Mouse (Mus musculus) ES-E14 (cell line): Measurements from ENCODE around the gene Ltbp1. TPM values are rescaled to one million over a fixed set of nuclear protein-coding genes. Genes with fewer than 3 reads are reported as not detected.

Experiments
- DNase-seq: peaks from one replicate; pipeline ENCODE4 v3.0.0-alpha.2; 2013; ENCODE audit warnings: low read depth, low spot score
- H3K27ac ChIP-seq: 2 replicates; pipeline ENCODE4 v1.5.1; 2012; ENCODE audit warnings: low read depth, mild to moderate bottlenecking, low read length, moderate library complexity, mixed read lengths; ENCODE audit not compliant: poor library complexity, insufficient read depth, severe bottlenecking
- H3K36me3 ChIP-seq: 2 replicates; pipeline ENCODE4 v1.6.1; 2012; ENCODE audit warnings: mild to moderate bottlenecking, low read length, moderate library complexity, mixed read lengths; ENCODE audit not compliant: control insufficient read depth, poor library complexity, insufficient read depth, severe bottlenecking
- H3K4me1 ChIP-seq, 2 experiments: fragments of 150-350 bp in 1 of 2; sonication (generic) in 1 of 2; 2 replicates each; pipeline ENCODE4 v1.6.1; 2012; ENCODE audit warnings: low read length in 2 of 2, mild to moderate bottlenecking in 1 of 2, mixed read lengths in 1 of 2; ENCODE audit not compliant: control insufficient read depth in 2 of 2, insufficient read depth in 2 of 2, poor library complexity in 1 of 2
- H3K4me3 ChIP-seq, 2 experiments: fragments of 150-350 bp in 1 of 2; sonication (generic) in 1 of 2; 2 replicates each; pipeline ENCODE4 v1.5.1; 2012; ENCODE audit warnings: low read length in 2 of 2, low read depth in 1 of 2, mild to moderate bottlenecking in 1 of 2, mixed read lengths in 1 of 2; ENCODE audit not compliant: insufficient read depth in 1 of 2, poor library complexity in 1 of 2, severe bottlenecking in 1 of 2
- H3K9ac ChIP-seq: 2 replicates; pipeline ENCODE4 v1.6.1; 2012; ENCODE audit warnings: low read depth, mild to moderate bottlenecking, low read length, mixed read lengths; ENCODE audit not compliant: poor library complexity, insufficient read depth, severe bottlenecking
- H3K9me3 ChIP-seq: fragments of 150-350 bp; sonication (generic); 2 replicates; pipeline ENCODE4 v1.6.1; 2012; ENCODE audit warnings: low read depth, mild to moderate bottlenecking, low read length; ENCODE audit not compliant: control insufficient read depth, insufficient read depth
- CHD2 ChIP-seq: IDR thresholded peaks from 2 replicates; pipeline ENCODE4 v1.6.1; 2014; ENCODE audit warnings: mild to moderate bottlenecking, low read depth, low read length, inconsistent platforms
- HCFC1 ChIP-seq: IDR thresholded peaks from 2 replicates; pipeline ENCODE4 v1.6.1; 2012; ENCODE audit warnings: low read length, inconsistent platforms, borderline replicate concordance; ENCODE audit not compliant: insufficient read depth
- MAFK ChIP-seq: IDR thresholded peaks from 2 replicates; pipeline ENCODE4 v1.6.1; 2014; ENCODE audit warnings: mild to moderate bottlenecking, low read depth, low read length, inconsistent platforms; ENCODE audit not compliant: insufficient read depth
- ZC3H11A ChIP-seq: IDR thresholded peaks from 2 replicates; pipeline ENCODE4 v1.6.1; 2012; ENCODE audit warnings: low read depth, mild to moderate bottlenecking, inconsistent platforms, low read length, borderline replicate concordance
- ZNF384 ChIP-seq: IDR thresholded peaks from 2 replicates; pipeline ENCODE4 v1.6.1; 2012; ENCODE audit warnings: low read depth, low read length, inconsistent platforms
- in situ Hi-C, 2 experiments: fragments of 600-800 bp; cut with MboI; formaldehyde crosslinking; loops; one replicate each; pipeline ENCODE4 v1.15.1; 2025; ENCODE audit warnings: low sequenced_read_pairs in 2 of 2, inconsistent platforms in 1 of 2; ENCODE audit not compliant: unreplicated experiment in 2 of 2
- total RNA-seq: library from RNA; depleted of rRNA; stranded (reverse); fragments of 300-350 nt; gene quantifications from 2 replicates; pipeline ENCODE4 v1.2.3, GENCODE M21; 2012

The Ltbp1 gene
- total RNA-seq, 1 experiment = 25.2 TPM

DNA sequence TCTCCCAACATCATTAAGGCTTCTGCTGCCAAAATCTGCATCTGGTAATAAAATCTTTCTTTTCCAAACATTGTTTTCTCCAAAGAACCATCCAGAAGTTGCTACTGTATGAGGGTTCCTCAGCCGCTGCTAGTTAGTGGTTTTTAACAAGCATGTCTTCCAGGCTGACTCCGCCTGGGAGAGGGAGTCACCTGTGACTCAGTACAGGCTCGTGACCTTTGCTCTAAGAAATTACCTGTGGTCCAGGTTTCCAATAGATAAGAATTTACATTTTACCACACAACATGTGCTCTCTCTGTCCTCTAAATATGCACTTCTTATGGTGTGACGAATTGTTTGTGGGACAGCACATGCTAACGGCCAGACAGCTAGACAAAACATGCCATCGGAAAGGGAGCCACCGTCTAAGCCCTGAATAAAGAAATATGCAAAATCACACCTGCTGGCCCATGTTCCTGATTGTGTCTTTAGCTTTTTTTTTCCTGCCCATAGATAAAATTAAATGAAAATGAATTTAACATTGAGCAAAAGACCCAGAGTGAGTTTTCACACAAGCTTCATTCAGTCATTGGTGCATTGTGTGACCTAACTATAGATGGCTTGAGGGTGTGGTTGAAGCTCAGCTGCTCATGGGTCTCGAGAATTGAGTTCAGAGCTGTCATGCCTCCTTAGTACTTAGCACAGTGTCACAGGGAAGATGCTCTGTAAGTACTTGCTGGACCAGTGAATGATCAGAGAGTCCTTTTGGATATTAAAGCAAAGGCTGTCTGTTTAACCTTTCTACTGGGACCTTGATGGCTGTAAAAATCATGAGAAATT lies 29.0 kb upstream of the Ltbp1 start:
- no peak overlapping the region for H3K9ac ChIP-seq
- H3K9me3 ChIP-seq = no peaks in the 10 kb centered on the region
- no peaks in the 10 kb centered on the region for H3K4me1 ChIP-seq
- TF ChIP-seq ZNF384 (no peak), ZC3H11A (no peak), HCFC1 (no peak), CHD2 (no peak), MAFK (no peak)
- no peak overlapping the region for H3K4me3 ChIP-seq
- no peak overlapping the region for H3K27ac ChIP-seq
- no peak for DNase-seq
- in situ Hi-C loops = no loop called here
- no peaks in the 10 kb centered on the region for H3K36me3 ChIP-seq

GRCm38 (mm10) chr17:74979767-74980166 lies 25.6 kb upstream of the Ltbp1 start:
- TF ChIP-seq ZC3H11A = no peak
- no peak for TF ChIP-seq ZNF384
- no peak for TF ChIP-seq HCFC1
- TF ChIP-seq MAFK = no peak
- no peak for TF ChIP-seq CHD2
- in situ Hi-C loops = no loop called here
- Histone ChIP-seq H3K27ac (no peak overlapping the region), H3K4me1 (no peaks in the 10 kb centered on the region), H3K36me3 (no peaks in the 10 kb centered on the region), H3K9me3 (no peaks in the 10 kb centered on the region), H3K9ac (no peak overlapping the region), H3K4me3 (no peak overlapping the region)
- no peak for DNase-seq

DNA sequence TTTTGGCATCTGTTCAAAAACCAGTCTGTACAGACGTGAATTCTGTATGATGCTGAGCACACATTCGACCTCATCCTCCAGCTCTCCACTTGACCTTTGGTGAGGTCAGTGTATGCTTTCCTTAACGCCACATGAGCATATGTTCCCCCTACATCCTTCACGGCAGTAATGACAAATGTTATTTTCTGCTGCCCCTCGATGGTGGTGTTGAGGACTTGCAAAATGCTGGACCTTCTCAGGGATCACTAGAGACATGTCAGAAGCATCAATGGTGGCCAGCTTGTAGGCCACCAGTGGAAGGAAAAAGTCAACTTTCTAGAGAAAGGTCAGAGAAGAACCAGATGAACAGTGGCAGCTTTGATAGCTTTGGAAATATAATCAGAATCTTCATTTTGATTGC lies 23.7 kb upstream of the Ltbp1 start:
- TF ChIP-seq ZC3H11A (no peak), ZNF384 (no peak), CHD2 (no peak), MAFK (no peak)
- H3K9me3 ChIP-seq = no peaks in the 10 kb centered on the region
- no peak overlapping the region for H3K4me3 ChIP-seq
- in situ Hi-C loops = no loop called here
- H3K27ac ChIP-seq = no peak overlapping the region
- no peak overlapping the region for H3K9ac ChIP-seq
- no peaks in the 10 kb centered on the region for H3K36me3 ChIP-seq
- H3K4me1 ChIP-seq = no peaks in the 10 kb centered on the region
- no peak for DNase-seq

DNA sequence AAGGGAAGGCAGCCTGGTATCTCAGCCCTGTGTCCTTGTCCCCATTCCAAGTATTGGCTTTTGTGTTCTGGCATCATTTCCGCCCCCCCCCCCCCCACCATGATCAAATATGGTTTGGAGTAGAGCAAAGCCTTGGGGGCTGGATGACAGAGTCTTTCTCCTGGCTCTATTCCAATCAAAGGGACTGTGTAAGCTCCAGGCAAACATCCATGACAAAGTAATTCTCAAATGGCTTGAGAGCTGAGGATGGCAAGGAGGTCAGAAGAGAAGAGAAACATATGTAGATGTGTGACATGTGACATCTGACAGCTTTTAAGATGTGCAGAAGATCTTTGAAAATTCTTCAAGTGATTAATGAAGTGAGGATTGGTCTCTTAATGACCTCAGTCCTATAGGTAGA lies 22.5 kb upstream of the Ltbp1 start:
- H3K9me3 ChIP-seq = no peaks in the 10 kb centered on the region
- H3K27ac ChIP-seq = no peak overlapping the region
- in situ Hi-C loops = no loop called here
- H3K4me1 ChIP-seq = no peaks in the 10 kb centered on the region
- no peak overlapping the region for H3K9ac ChIP-seq
- no peaks in the 10 kb centered on the region for H3K36me3 ChIP-seq
- no peak for DNase-seq
- no peak overlapping the region for H3K4me3 ChIP-seq
- TF ChIP-seq CHD2 (no peak), ZC3H11A (no peak), MAFK (no peak), ZNF384 (no peak), HCFC1 (no peak)

- in situ Hi-C loops = no loop called here
- DNase-seq = no peak
- Histone ChIP-seq H3K9ac (no peak overlapping the region), H3K27ac (no peak overlapping the region), H3K4me3 (no peak overlapping the region), H3K36me3 (no peaks in the 10 kb centered on the region), H3K4me1 (no peaks in the 10 kb centered on the region), H3K9me3 (no peaks in the 10 kb centered on the region)
- TF ChIP-seq MAFK = no peak
- TF ChIP-seq ZC3H11A = no peak
- no peak for TF ChIP-seq HCFC1
- no peak for TF ChIP-seq ZNF384
- no peak for TF ChIP-seq CHD2
Observed at GRCm38 (mm10) chr17:74984071-74984470, 21.3 kb upstream of the Ltbp1 start.
